Mouse (Mus musculus): ENCODE measurements around the gene Cdh4.

- TF ChIP-seq CTCF (IDR thresholded peaks at IDR 0.05; ENCODE audit: low read depth) = no peak
- no peak for TF ChIP-seq EP300 (IDR thresholded peaks at IDR 0.05; ENCODE audit: low read depth)
Observed at GRCm38 (mm10) chr2:179442541-179443225, 452 bp downstream of the Cdh4 start.
